Mouse (Mus musculus) neural tube, embryonic 13.5 days (tissue): ENCODE data around the gene Ebf1. TPM values are rescaled to one million over a fixed set of nuclear protein-coding genes. Genes with fewer than 3 reads are reported as not detected.

Experiments
- ATAC-seq: fragments of 200-750 bp; cut with Nextera tagmentation; 2 replicates; pipeline ENCODE4 v1.8.0; 2017; ENCODE audit warnings: low read depth, mild to moderate bottlenecking, moderate TSS enrichment, moderate library complexity
- H3K27ac ChIP-seq: fragments of 300-500 bp; sonication (generic); replicated peaks from 2 replicates; pipeline ENCODE4 v1.5.1; 2015; ENCODE audit warnings: moderate library complexity, mild to moderate bottlenecking, inconsistent platforms
- H3K27me3 ChIP-seq: fragments of 300-500 bp; sonication (generic); 2 replicates; pipeline ENCODE4 v1.6.1; 2015; ENCODE audit warnings: mild to moderate bottlenecking, inconsistent platforms
- H3K36me3 ChIP-seq: fragments of 300-500 bp; sonication (generic); 2 replicates; pipeline ENCODE4 v1.6.1; 2015; ENCODE audit warnings: mild to moderate bottlenecking, inconsistent platforms
- H3K4me1 ChIP-seq: fragments of 300-500 bp; sonication (generic); replicated peaks from 2 replicates; pipeline ENCODE4 v1.6.1; 2015; ENCODE audit warnings: inconsistent platforms
- H3K4me2 ChIP-seq: fragments of 300-500 bp; sonication (generic); 2 replicates; pipeline ENCODE4 v1.6.1; 2015; ENCODE audit warnings: inconsistent platforms, mild to moderate bottlenecking, moderate library complexity
- H3K4me3 ChIP-seq: fragments of 300-500 bp; sonication (generic); 2 replicates; pipeline ENCODE4 v1.5.1; 2015; ENCODE audit warnings: mild to moderate bottlenecking, inconsistent platforms
- H3K9ac ChIP-seq: fragments of 300-500 bp; sonication (generic); 2 replicates; pipeline ENCODE4 v1.6.1; 2015; ENCODE audit warnings: moderate library complexity, mild to moderate bottlenecking, inconsistent platforms
- H3K9me3 ChIP-seq: fragments of 300-500 bp; sonication (generic); 2 replicates; pipeline ENCODE4 v1.6.1; 2016; ENCODE audit warnings: inconsistent platforms
- WGBS: fragments of 180-500 bp; shearing (Covaris S2); methylation state at CpG from one replicate; pipeline ENCODE4 v1.1.7; 2015; 5-methylcytosine and 5-hydroxymethylcytosine counted together
- polyA plus RNA-seq: library from polyadenylated mRNA; unstranded; fragments of >200 nt; fragmentation: Nextera tagmentation; extraction: Ambion mirVana; gene quantifications from 2 replicates; pipeline ENCODE4 v1.2.1, GENCODE M21; 2015

Gene Ebf1
- polyA plus RNA-seq, 1 experiment from 2014 or later: 184 TPM

- H3K36me3 ChIP-seq: no peaks in the 10 kb centered on the region
- H3K27ac ChIP-seq: peak overlapping the region; percentile 25; the same call in 1 of the 2 replicates
- no peak for ATAC-seq
- no peaks in the 10 kb centered on the region for H3K9me3 ChIP-seq
- H3K4me1 ChIP-seq: peaks cover 75% of the 10 kb centered on the region
- no peaks in the 10 kb centered on the region for H3K27me3 ChIP-seq
- 59% methylated on average over 2 of the region's 2 CpGs for WGBS
- 0 out of 2 replicates have a peak overlapping the region, but pooled peaks have one; percentile 35 for H3K9ac ChIP-seq
- H3K4me3 ChIP-seq: no peak overlapping the region
- H3K4me2 ChIP-seq: no peak overlapping the region
Observed at GRCm38 (mm10) chr11:44901715-44902114, 284.6 kb downstream of the Ebf1 start.

DNA sequence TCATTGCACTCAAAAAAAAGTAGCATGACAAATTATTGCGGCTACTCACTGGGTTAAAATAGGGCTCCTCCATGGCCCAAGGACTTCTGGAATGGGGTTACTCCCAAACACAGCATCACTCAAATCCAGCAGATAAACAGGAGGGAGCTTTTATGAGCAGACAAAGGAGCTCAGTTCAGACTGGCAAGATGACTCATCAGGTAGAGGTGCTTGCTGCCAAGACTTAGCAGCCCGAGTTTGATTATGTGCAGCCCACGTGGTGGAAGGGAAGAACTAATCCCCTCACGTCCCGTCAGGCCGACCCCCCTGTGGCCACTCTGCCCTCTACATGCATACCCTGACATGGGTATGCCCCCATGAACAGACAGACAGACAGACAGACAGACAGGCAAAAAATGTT is 285.0 kb downstream of the Ebf1 start:
- Histone ChIP-seq H3K4me3 (no peak overlapping the region), H3K27me3 (no peaks in the 10 kb centered on the region), H3K9me3 (no peaks in the 10 kb centered on the region), H3K4me1 (peaks cover 71% of the 10 kb centered on the region), H3K27ac (peak overlapping the region; percentile 25; the same call in 1 of the 2 replicates), H3K9ac (no peak overlapping the region), H3K4me2 (no peak overlapping the region), H3K36me3 (no peaks in the 10 kb centered on the region)
- ATAC-seq: no peak
- WGBS: 74% methylated on average over 6 of the region's 6 CpGs

- H3K9ac ChIP-seq: no peak overlapping the region
- H3K27ac ChIP-seq: peak overlapping the region; percentile 89
- no peaks in the 10 kb centered on the region for H3K27me3 ChIP-seq
- H3K9me3 ChIP-seq: no peaks in the 10 kb centered on the region
- H3K4me2 ChIP-seq: no peak overlapping the region
- 19% methylated on average over 9 of the region's 9 CpGs for WGBS
- H3K4me3 ChIP-seq: no peak overlapping the region
- H3K36me3 ChIP-seq: peaks cover 11% of the 10 kb centered on the region; the same call in 1 of the 2 replicates
- peak; percentile 41; the same call in 1 of the 2 replicates for ATAC-seq
- peaks cover 61% of the 10 kb centered on the region for H3K4me1 ChIP-seq
Observed at GRCm38 (mm10) chr11:44904121-44904520, 287.0 kb downstream of the Ebf1 start.

DNA sequence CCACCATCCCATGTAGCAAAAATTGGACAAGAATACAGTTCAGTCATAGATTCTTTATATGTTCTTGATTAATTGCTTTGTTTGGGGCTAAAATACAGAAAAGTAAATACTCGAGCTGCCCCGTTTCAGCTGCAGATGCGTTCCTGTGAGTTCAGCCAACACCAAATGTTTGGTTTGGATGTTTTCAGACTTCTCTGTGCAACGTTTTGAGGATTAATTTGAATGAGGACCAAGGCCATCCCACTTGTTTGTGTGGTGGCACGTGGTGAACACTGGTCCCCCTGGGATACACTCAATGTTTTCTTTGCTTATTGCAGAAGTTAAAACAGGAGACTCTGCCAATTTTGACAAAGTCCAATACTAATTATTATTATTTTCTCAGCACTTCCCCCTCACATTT is 289.3 kb downstream of the Ebf1 start:
- no peak overlapping the region for H3K9ac ChIP-seq
- WGBS: 77% methylated on average over 5 of the region's 5 CpGs
- H3K9me3 ChIP-seq: no peaks in the 10 kb centered on the region
- H3K27ac ChIP-seq: no peak overlapping the region
- H3K36me3 ChIP-seq: peaks cover 13% of the 10 kb centered on the region; the same call in 1 of the 2 replicates
- peaks cover 48% of the 10 kb centered on the region for H3K4me1 ChIP-seq
- H3K4me3 ChIP-seq: no peak overlapping the region
- H3K27me3 ChIP-seq: no peaks in the 10 kb centered on the region
- H3K4me2 ChIP-seq: no peak overlapping the region
- ATAC-seq: no peak

DNA sequence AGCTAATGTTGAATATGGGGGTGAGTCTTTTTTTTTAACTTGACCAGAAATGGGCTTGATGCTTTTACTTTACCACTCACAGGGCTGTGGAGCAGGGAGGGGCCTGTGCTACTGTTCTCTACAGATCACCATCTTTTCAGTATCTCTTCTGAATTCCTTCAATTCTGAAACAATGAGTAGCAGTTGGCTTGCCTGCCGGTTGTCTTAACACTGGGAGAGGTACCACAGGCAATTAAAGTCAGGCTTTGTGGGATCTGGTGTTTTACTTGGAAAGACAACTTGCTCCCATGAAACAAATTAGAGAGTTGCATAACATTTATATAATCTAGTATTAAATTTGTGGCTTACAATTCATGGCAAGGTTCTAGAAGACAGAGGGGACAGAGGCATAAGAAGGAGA is 294.6 kb downstream of the Ebf1 start:
- no peak overlapping the region for H3K4me3 ChIP-seq
- H3K27ac ChIP-seq: no peak overlapping the region
- peaks cover 13% of the 10 kb centered on the region; the same call in 1 of the 2 replicates for H3K36me3 ChIP-seq
- no peak overlapping the region for H3K4me2 ChIP-seq
- H3K4me1 ChIP-seq: peaks cover 10% of the 10 kb centered on the region; the same call in 1 of the 2 replicates
- ATAC-seq: no peak
- WGBS: 21% methylated on average over 1 of the region's 1 CpGs
- no peaks in the 10 kb centered on the region for H3K27me3 ChIP-seq
- no peak overlapping the region for H3K9ac ChIP-seq
- H3K9me3 ChIP-seq: no peaks in the 10 kb centered on the region

DNA sequence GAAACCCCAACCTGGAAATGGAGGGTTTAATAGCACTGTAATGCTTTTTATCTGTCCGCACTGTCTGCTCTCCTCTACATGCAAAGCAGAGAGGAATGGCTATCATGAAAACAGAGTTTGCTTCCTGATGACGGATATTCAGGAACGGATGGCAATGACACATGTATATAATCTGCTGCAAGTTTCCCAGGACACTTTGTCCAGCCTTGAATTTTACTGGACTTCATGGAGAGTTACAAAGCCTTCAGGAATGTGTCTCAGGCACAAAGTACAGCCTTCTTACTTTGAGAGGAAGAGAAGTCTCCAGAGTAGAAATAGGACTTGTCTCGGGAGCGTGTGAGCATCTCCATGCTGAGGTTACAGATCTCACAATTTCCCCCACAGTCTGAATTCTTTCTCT is 296.7 kb downstream of the Ebf1 start:
- no peak overlapping the region for H3K4me3 ChIP-seq
- no peaks in the 10 kb centered on the region for H3K9me3 ChIP-seq
- 87% methylated on average over 5 of the region's 5 CpGs for WGBS
- no peaks in the 10 kb centered on the region for H3K27me3 ChIP-seq
- H3K36me3 ChIP-seq: peaks cover 4% of the 10 kb centered on the region; the same call in 1 of the 2 replicates
- no peak overlapping the region for H3K9ac ChIP-seq
- H3K4me2 ChIP-seq: no peak overlapping the region
- no peak for ATAC-seq
- H3K27ac ChIP-seq: no peak overlapping the region
- H3K4me1 ChIP-seq: peaks cover 10% of the 10 kb centered on the region; the same call in 1 of the 2 replicates

DNA sequence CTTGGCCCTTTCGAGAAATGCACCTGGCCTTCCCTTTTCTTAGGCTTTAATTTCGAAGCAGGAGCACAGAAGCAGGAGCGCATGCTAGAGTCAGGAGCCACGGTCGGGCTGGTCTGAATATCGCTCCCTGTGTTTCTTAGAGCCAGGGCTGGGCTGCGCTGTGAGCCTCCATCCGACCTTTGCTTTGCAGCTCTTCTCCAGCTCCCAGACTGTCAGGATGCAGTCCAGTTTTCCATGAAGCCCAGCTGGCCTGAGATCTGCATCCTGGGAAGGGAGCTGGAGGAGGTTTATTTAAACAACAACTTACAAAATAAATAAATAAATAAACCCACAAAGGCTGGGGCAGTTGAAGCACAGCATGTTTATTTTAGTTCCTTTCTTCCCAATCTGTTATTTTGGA is 299.9 kb downstream of the Ebf1 start:
- ATAC-seq: no peak
- Histone ChIP-seq H3K9me3 (no peaks in the 10 kb centered on the region), H3K36me3 (no peaks in the 10 kb centered on the region), H3K27me3 (no peaks in the 10 kb centered on the region), H3K4me3 (no peak overlapping the region), H3K27ac (peak overlapping the region; percentile 38), H3K4me1 (peaks cover 5% of the 10 kb centered on the region; the same call in 1 of the 2 replicates), H3K4me2 (no peak overlapping the region), H3K9ac (no peak overlapping the region)
- WGBS: 71% methylated on average over 8 of the region's 8 CpGs

DNA sequence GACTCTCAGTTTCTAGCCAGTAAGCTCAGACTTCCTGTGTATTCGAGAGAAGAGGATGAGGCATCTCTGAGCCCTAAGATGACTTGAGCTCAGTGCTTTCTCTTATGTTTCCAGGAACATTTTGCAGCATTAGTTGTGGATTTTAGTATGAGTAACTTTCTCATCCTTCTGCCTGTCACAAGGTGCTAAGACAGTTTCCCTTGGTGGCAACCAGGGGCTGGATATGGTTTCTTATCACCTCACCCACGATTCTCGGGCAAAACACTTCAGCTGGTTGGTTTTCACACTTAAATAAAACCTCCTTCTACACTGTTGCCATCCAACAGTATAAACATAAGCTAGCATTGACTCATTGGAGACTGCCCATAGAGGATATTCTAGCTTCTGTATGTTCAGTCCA is 306.0 kb downstream of the Ebf1 start:
- no peak for ATAC-seq
- no peaks in the 10 kb centered on the region for H3K9me3 ChIP-seq
- no peak overlapping the region for H3K4me3 ChIP-seq
- H3K27me3 ChIP-seq: no peaks in the 10 kb centered on the region
- H3K4me1 ChIP-seq: peaks cover 13% of the 10 kb centered on the region; the same call in 1 of the 2 replicates
- H3K36me3 ChIP-seq: 0 out of 2 replicates have a peak, but pooled peaks cover 5% of the 10 kb centered on the region
- no peak overlapping the region for H3K4me2 ChIP-seq
- H3K9ac ChIP-seq: no peak overlapping the region
- WGBS: 85% methylated on average over 3 of the region's 3 CpGs
- no peak overlapping the region for H3K27ac ChIP-seq

GRCm38 (mm10) chr11:44923868-44924508 is 306.9 kb downstream of the Ebf1 start:
- Histone ChIP-seq H3K36me3 (0 out of 2 replicates have a peak, but pooled peaks cover 5% of the 10 kb centered on the region), H3K27me3 (no peaks in the 10 kb centered on the region), H3K4me3 (no peak overlapping the region), H3K4me1 (peaks cover 13% of the 10 kb centered on the region; the same call in 1 of the 2 replicates), H3K9me3 (no peaks in the 10 kb centered on the region), H3K27ac (peak overlapping the region; percentile 23; the same call in 1 of the 2 replicates), H3K4me2 (no peak overlapping the region), H3K9ac (no peak overlapping the region)
- 73% methylated on average over 10 of the region's 10 CpGs for WGBS
- ATAC-seq: no peak

DNA sequence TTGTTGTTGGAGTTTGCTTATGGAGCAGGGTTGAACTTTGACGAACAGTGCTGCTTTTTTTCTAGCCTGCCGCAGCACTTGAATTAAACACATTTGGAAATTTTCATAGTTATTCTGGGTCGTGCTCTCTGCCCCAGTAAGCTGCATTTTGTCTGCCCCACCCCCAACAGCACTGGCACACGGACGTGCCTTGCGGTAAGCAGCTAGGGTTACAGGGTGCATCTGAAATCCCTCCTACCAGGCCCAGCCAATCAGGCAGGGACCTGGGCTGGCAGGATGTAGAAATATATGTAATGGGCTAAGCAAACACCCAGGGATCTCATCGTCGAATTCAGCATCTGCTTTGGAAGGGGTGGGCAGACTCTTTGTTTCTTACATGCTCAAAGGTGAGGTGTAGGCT is 307.8 kb downstream of the Ebf1 start:
- 56% methylated on average over 8 of the region's 8 CpGs for WGBS
- Histone ChIP-seq H3K4me1 (peaks cover 11% of the 10 kb centered on the region; the same call in 1 of the 2 replicates), H3K27me3 (no peaks in the 10 kb centered on the region), H3K4me3 (no peak overlapping the region), H3K9ac (no peak overlapping the region), H3K4me2 (no peak overlapping the region), H3K36me3 (0 out of 2 replicates have a peak, but pooled peaks cover 5% of the 10 kb centered on the region), H3K27ac (peak overlapping the region; percentile 69), H3K9me3 (no peaks in the 10 kb centered on the region)
- no peak for ATAC-seq

- no peak for ATAC-seq
- H3K9me3 ChIP-seq: no peaks in the 10 kb centered on the region
Observed at GRCm38 (mm10) chr11:44925806-44926525, 308.8 kb downstream of the Ebf1 start.

DNA sequence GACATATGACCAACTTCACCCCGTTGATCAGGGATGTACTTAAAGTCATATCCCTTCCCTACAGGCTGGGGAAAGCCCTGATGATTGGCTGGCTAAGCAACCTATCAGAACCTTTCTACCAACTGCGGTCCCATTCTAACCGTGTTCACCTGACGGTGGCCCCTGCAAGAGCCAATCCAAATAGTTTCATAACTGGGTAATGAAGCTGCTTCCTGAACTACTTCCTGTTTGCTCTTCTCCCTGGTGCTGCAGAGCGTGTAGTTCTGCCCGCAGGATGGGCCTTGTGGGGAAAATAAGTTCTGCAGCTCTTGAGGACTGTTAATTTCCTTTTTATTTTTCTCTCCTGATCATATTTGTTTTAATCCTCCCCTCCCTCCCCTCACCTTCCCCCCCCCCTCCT is 311.3 kb downstream of the Ebf1 start:
- Histone ChIP-seq H3K4me3 (no peak overlapping the region), H3K4me1 (peaks cover 27% of the 10 kb centered on the region), H3K9me3 (no peaks in the 10 kb centered on the region), H3K27me3 (no peaks in the 10 kb centered on the region), H3K4me2 (no peak overlapping the region), H3K27ac (no peak overlapping the region), H3K36me3 (0 out of 2 replicates have a peak, but pooled peaks cover 5% of the 10 kb centered on the region), H3K9ac (no peak overlapping the region)
- 88% methylated on average over 6 of the region's 6 CpGs for WGBS
- no peak for ATAC-seq

More at GRCm38 (mm10) chr11:44925806-44926525, 308.8 kb downstream of the Ebf1 start:
- Histone ChIP-seq H3K4me3 (no peak overlapping the region), H3K27ac (no peak overlapping the region), H3K27me3 (no peaks in the 10 kb centered on the region), H3K4me1 (peaks cover 8% of the 10 kb centered on the region; the same call in 1 of the 2 replicates), H3K36me3 (0 out of 2 replicates have a peak, but pooled peaks cover 5% of the 10 kb centered on the region), H3K4me2 (no peak overlapping the region), H3K9ac (no peak overlapping the region)
- WGBS: 85% methylated on average over 12 of the region's 12 CpGs
